Mouse (Mus musculus): ENCODE results near the gene Ttc21a. TPM values are rescaled to one million over a fixed set of nuclear protein-coding genes. Genes with fewer than 3 reads are reported as not detected.

Ttc21a gene
- polyA plus RNA-seq, 1 experiment, result not detected

- H3K4me3 ChIP-seq (ENCODE audit: insufficient read depth, low read depth, low read length), result no peak overlapping the region
- no peak overlapping the region for H3K27ac ChIP-seq (replicated peaks; ENCODE audit: low read depth, low read length)
- no peaks in the 10 kb centered on the region for H3K4me1 ChIP-seq (ENCODE audit: control insufficient read depth, insufficient read depth, insufficient read length, low read length)
Observed at GRCm38 (mm10) chr9:119925120-119925657, 12.2 kb upstream of the Ttc21a start.

GRCm38 (mm10) chr9:119925729-119926128 is 11.7 kb upstream of the Ttc21a start:
- Histone ChIP-seq H3K4me3 (ENCODE audit: insufficient read depth, low read depth, low read length) (no peak overlapping the region), H3K4me1 (ENCODE audit: control insufficient read depth, insufficient read depth, insufficient read length, low read length) (no peaks in the 10 kb centered on the region), H3K27ac (replicated peaks; ENCODE audit: low read depth, low read length) (no peak overlapping the region)

DNA sequence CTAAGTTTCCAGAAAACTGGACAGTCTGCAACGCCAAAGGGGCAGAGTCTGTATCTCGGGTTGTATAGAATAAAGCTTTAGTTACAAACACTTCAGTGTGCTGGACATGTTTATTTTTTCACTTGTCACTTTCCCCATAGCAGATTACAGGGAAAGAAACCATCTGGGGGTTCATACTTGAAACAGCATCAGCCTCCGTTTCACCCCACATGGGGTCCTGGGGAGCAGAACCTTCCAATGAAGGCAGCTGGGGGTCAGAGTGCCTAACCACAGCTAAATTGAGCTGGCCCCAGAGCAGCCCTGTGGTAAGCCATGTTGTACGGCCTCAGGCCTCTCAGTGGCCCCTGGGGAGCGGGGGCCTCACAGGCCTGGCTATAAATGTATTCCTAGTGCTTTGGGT is 10.9 kb upstream of the Ttc21a start:
- Histone ChIP-seq H3K27ac (replicated peaks; ENCODE audit: low read depth, low read length) (no peak overlapping the region), H3K4me1 (ENCODE audit: control insufficient read depth, insufficient read depth, insufficient read length, low read length) (no peaks in the 10 kb centered on the region), H3K4me3 (ENCODE audit: insufficient read depth, low read depth, low read length) (no peak overlapping the region)

- peaks cover 7% of the 10 kb centered on the region; the same call in 1 of the 2 replicates for H3K4me1 ChIP-seq (ENCODE audit: control insufficient read depth, insufficient read depth, insufficient read length, low read length)
- H3K27ac ChIP-seq (replicated peaks; ENCODE audit: low read depth, low read length), result no peak overlapping the region
- H3K4me3 ChIP-seq (ENCODE audit: insufficient read depth, low read depth, low read length), result no peak overlapping the region
Observed at GRCm38 (mm10) chr9:119932358-119932757, 5.0 kb upstream of the Ttc21a start.

- Histone ChIP-seq H3K4me3 (ENCODE audit: insufficient read depth, low read depth, low read length) (no peak overlapping the region), H3K4me1 (ENCODE audit: control insufficient read depth, insufficient read depth, insufficient read length, low read length) (peaks cover 7% of the 10 kb centered on the region; the same call in 1 of the 2 replicates), H3K27ac (replicated peaks; ENCODE audit: low read depth, low read length) (no peak overlapping the region)
Observed at GRCm38 (mm10) chr9:119933675-119934074, 3.7 kb upstream of the Ttc21a start.

DNA sequence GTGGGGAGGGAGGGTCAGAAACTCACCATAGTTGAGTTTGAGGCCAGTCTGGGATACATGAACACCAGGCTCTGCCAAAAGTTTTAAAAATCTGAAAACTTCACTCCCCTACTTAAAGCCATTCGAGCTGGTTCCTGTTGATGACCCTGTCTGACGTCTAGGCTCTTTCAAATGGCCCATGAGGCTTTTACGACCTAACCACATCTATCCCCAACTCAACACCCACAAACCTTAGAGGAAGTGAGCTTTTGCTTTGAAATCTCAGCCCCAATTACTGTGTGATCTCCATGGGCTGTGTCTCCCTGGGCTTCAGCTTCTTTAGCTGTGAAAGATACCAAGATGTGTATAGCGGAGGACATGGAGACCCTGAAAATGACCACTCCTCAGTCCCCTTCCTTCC is 1.1 kb downstream of the Ttc21a start:
- Histone ChIP-seq H3K27ac (replicated peaks; ENCODE audit: low read depth, low read length) (no peak overlapping the region), H3K4me1 (ENCODE audit: control insufficient read depth, insufficient read depth, insufficient read length, low read length) (0 out of 2 replicates have a peak, but pooled peaks cover 2% of the 10 kb centered on the region), H3K4me3 (ENCODE audit: insufficient read depth, low read depth, low read length) (no peak overlapping the region)

- H3K4me3 ChIP-seq (ENCODE audit: insufficient read depth, low read depth, low read length), result no peak overlapping the region
- 0 out of 2 replicates have a peak, but pooled peaks cover 2% of the 10 kb centered on the region for H3K4me1 ChIP-seq (ENCODE audit: control insufficient read depth, insufficient read depth, insufficient read length, low read length)
- no peak overlapping the region for H3K27ac ChIP-seq (replicated peaks; ENCODE audit: low read depth, low read length)
Observed at GRCm38 (mm10) chr9:119939646-119940045, 2.2 kb downstream of the Ttc21a start.

GRCm38 (mm10) chr9:119941407-119941806 is 4.0 kb downstream of the Ttc21a start:
- Histone ChIP-seq H3K4me1 (ENCODE audit: control insufficient read depth, insufficient read depth, insufficient read length, low read length) (0 out of 2 replicates have a peak, but pooled peaks cover 2% of the 10 kb centered on the region), H3K27ac (replicated peaks; ENCODE audit: low read depth, low read length) (no peak overlapping the region), H3K4me3 (ENCODE audit: insufficient read depth, low read depth, low read length) (no peak overlapping the region)

GRCm38 (mm10) chr9:119941861-119942260 is 4.5 kb downstream of the Ttc21a start:
- Histone ChIP-seq H3K27ac (replicated peaks; ENCODE audit: low read depth, low read length) (no peak overlapping the region), H3K4me1 (ENCODE audit: control insufficient read depth, insufficient read depth, insufficient read length, low read length) (no peaks in the 10 kb centered on the region), H3K4me3 (ENCODE audit: insufficient read depth, low read depth, low read length) (no peak overlapping the region)

- no peaks in the 10 kb centered on the region for H3K4me1 ChIP-seq (ENCODE audit: control insufficient read depth, insufficient read depth, insufficient read length, low read length)
- no peak overlapping the region for H3K27ac ChIP-seq (replicated peaks; ENCODE audit: low read depth, low read length)
- H3K4me3 ChIP-seq (ENCODE audit: insufficient read depth, low read depth, low read length), result no peak overlapping the region
Observed at GRCm38 (mm10) chr9:119943326-119943725, 5.9 kb downstream of the Ttc21a start.

GRCm38 (mm10) chr9:119945173-119945900 is 7.9 kb downstream of the Ttc21a start:
- no peaks in the 10 kb centered on the region for H3K4me1 ChIP-seq (ENCODE audit: control insufficient read depth, insufficient read depth, insufficient read length, low read length)
- no peak overlapping the region for H3K27ac ChIP-seq (replicated peaks; ENCODE audit: low read depth, low read length)
- no peak overlapping the region for H3K4me3 ChIP-seq (ENCODE audit: insufficient read depth, low read depth, low read length)

GRCm38 (mm10) chr9:119948804-119949203 is 11.4 kb downstream of the Ttc21a start:
- H3K4me3 ChIP-seq (ENCODE audit: insufficient read depth, low read depth, low read length), result no peak overlapping the region
- no peaks in the 10 kb centered on the region for H3K4me1 ChIP-seq (ENCODE audit: control insufficient read depth, insufficient read depth, insufficient read length, low read length)
- H3K27ac ChIP-seq (replicated peaks; ENCODE audit: low read depth, low read length), result no peak overlapping the region

DNA sequence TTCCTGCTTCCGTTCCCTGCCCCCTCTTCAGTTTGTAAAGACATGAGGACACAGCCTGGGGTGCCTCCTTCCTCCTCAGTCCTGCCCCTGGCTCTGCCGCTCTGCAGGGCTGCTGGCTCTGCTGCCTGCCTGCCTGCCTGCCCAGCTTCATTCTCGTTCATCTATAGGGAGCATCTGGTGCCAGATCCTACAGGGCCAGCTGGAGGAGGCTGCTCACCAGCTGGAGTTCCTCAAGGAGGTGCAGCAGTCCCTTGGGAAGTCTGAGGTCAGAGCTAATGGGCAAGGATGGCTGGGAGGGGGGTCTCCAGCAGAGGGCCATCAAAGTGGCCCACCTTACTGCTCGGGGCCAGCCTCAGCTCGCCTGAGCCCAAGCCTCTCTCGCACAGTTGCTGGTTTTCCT is 13.0 kb downstream of the Ttc21a start:
- Histone ChIP-seq H3K27ac (replicated peaks; ENCODE audit: low read depth, low read length) (no peak overlapping the region), H3K4me1 (ENCODE audit: control insufficient read depth, insufficient read depth, insufficient read length, low read length) (no peaks in the 10 kb centered on the region), H3K4me3 (ENCODE audit: insufficient read depth, low read depth, low read length) (no peak overlapping the region)

- Histone ChIP-seq H3K27ac (replicated peaks; ENCODE audit: low read depth, low read length) (no peak overlapping the region), H3K4me3 (ENCODE audit: insufficient read depth, low read depth, low read length) (no peak overlapping the region)
Observed at GRCm38 (mm10) chr9:119951388-119951787, 14.0 kb downstream of the Ttc21a start.

DNA sequence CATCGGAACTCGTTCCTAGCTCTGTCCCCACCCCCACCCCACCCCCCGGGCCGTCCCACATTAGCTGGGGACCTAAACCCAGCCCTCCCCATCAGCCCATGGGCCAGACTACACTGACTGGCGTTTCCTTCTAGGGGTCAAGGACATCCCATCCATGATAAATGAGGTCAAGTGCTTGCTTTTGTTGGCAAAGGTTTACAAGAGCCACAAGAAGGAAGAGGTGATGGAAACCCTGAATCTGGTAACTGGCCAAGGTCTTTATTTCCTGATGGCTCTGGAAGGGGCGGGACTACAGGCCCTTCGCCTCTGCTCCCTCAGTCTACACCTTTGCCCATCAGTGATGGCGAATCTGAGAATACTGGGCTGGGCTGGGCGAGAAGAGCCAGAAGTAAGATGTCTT is 21.4 kb downstream of the Ttc21a start:
- Histone ChIP-seq H3K27ac (replicated peaks; ENCODE audit: low read depth, low read length) (no peak overlapping the region), H3K4me3 (ENCODE audit: insufficient read depth, low read depth, low read length) (no peak overlapping the region), H3K4me1 (ENCODE audit: control insufficient read depth, insufficient read depth, insufficient read length, low read length) (peaks cover 2% of the 10 kb centered on the region; the same call in 1 of the 2 replicates)

More at GRCm38 (mm10) chr9:119951388-119951787, 14.0 kb downstream of the Ttc21a start:
- no peaks in the 10 kb centered on the region for H3K4me1 ChIP-seq (ENCODE audit: control insufficient read depth, insufficient read depth, insufficient read length, low read length)

DNA sequence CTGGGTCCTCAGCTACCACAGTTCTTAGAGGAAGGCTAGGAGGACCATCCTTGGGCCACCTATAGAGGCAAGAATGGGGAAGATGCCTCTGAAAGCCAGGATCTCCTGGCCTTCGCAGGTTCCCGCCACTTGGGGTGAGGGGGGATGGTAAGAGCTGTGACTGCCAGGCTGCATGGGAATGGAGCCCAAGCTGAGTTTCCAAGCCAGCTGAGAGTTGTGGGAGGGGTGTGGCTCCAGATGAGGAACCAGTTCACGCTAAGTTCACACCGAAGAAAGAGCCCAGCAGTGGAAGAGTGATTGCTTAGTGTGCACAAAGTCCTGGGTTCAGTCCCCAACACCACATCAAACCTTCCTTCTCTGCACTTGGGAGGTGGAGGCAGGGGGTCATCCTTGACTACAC is 24.8 kb downstream of the Ttc21a start:
- peaks cover 4% of the 10 kb centered on the region; the same call in 1 of the 2 replicates for H3K4me1 ChIP-seq (ENCODE audit: control insufficient read depth, insufficient read depth, insufficient read length, low read length)
- no peak overlapping the region for H3K4me3 ChIP-seq (ENCODE audit: insufficient read depth, low read depth, low read length)
- H3K27ac ChIP-seq (replicated peaks; ENCODE audit: low read depth, low read length), result no peak overlapping the region
